Mouse (Mus musculus) G1E (cell line): ENCODE results near the gene Sertad4.

Experiments
- CTCF ChIP-seq: IDR thresholded peaks from 2 replicates; pipeline ENCODE4 v1.5.1; 2012; ENCODE audit warnings: low read depth, low read length, inconsistent platforms, mixed read lengths
- GATA1 ChIP-seq: IDR thresholded peaks from 2 replicates; pipeline ENCODE4 v1.6.1; 2012; ENCODE audit warnings: borderline replicate concordance, low read length, inconsistent platforms, mixed read lengths
- POLR2AphosphoS5 ChIP-seq: IDR thresholded peaks from 2 replicates; pipeline ENCODE4 v1.6.1; 2012; ENCODE audit warnings: low read depth, low read length, inconsistent platforms; ENCODE audit not compliant: insufficient replicate concordance
- TAL1 ChIP-seq: conservative IDR thresholded peaks from 2 replicates; pipeline ENCODE4 v1.6.1; 2012; ENCODE audit warnings: low read depth, low read length, inconsistent platforms, mixed read lengths

- TF ChIP-seq CTCF, result no peak
- no peak for TF ChIP-seq GATA1
- TF ChIP-seq TAL1, result no peak
- TF ChIP-seq POLR2AphosphoS5, result no peak
These were observed 3.5 kb downstream of the Sertad4 start for GRCm38 (mm10) chr1:192852047-192852446.
